Mouse (Mus musculus): ENCODE results near the gene Kctd3. TPM values are rescaled to one million over a fixed set of nuclear protein-coding genes. Genes with fewer than 3 reads are reported as not detected.

The Kctd3 gene
- polyA plus RNA-seq (2016; fragmentation: Nextera tagmentation; extraction: Ambion mirVana): 28.1 and 31.0 TPM in 2 replicates

GRCm38 (mm10) chr1:189007239-189007979 is at the start of gene Kctd3:
Kctd3 (minus strand) TSS chr1:189007841.
- Histone ChIP-seq H3K4me3 (peak within 1 kb of the TSS; percentile 86), H3K4me1 (peaks cover 26% of the 10 kb centered on the region), H3K27me3 (replicated peaks; ENCODE audit: low read depth, poor library complexity, severe bottlenecking) (peaks cover 3% of the 10 kb centered on the region; the same call in 1 of the 2 replicates), H3K36me3 (replicated peaks) (peaks cover 15% of the 10 kb centered on the region), H3K27ac (replicated peaks) (peak within 1 kb of the TSS; percentile 95), H3K9me3 (no peaks in the 10 kb centered on the region)
- WGBS: under 1% methylated on average over 74 of the region's 74 CpGs
- peak; percentile 97 for DNase-seq (ENCODE audit: low spot score)

DNA sequence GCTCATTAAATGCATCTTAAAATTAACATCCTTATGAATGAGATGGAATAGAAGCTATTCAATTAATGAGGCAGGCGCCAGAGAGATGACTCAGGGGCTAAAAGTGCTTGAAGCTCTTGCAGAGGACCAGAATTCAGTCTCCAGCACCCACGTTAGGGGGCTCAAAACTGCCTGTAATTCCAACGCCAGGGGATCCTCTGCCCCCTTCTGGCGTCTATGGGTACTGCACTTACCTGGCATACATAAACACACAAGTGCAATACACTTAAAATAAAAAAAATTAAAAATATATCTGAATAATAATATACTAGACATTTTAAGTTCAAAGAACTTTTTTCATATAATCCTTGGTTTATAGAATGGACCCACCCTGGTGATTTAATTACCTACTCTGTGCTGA is 49.8 kb upstream of the Kctd3 start:
- no peaks in the 10 kb centered on the region for H3K27me3 ChIP-seq (replicated peaks; ENCODE audit: low read depth, poor library complexity, severe bottlenecking)
- H3K9me3 ChIP-seq: no peaks in the 10 kb centered on the region
- H3K4me1 ChIP-seq: no peaks in the 10 kb centered on the region
- no peak overlapping the region for H3K4me3 ChIP-seq
- no peaks in the 10 kb centered on the region for H3K36me3 ChIP-seq (replicated peaks)
- H3K27ac ChIP-seq (replicated peaks): no peak overlapping the region
- no peak for DNase-seq (ENCODE audit: low spot score)
- 57% methylated on average over 4 of the region's 4 CpGs for WGBS

DNA sequence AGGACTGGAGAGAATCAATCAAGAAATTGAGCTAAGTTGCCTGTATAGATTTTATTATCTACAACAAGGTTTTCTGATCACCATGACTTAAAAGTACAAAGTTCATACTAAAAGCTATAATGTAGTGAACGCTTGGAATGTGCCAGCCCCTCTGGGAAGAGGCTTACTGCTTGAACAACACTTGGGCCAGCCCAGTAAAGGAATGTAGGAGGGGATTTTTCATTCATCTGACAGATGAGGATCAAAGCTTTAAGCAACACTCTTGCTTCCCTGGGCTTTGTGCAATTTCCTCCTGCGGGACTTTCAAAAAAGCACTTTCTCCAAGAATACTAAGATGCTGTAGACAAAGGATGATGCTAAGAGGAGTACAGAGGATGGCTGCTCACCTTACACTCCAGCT is 48.3 kb upstream of the Kctd3 start:
- Histone ChIP-seq H3K27ac (replicated peaks) (no peak overlapping the region), H3K9me3 (no peaks in the 10 kb centered on the region), H3K4me1 (no peaks in the 10 kb centered on the region), H3K27me3 (replicated peaks; ENCODE audit: low read depth, poor library complexity, severe bottlenecking) (no peaks in the 10 kb centered on the region), H3K4me3 (no peak overlapping the region), H3K36me3 (replicated peaks) (no peaks in the 10 kb centered on the region)
- DNase-seq (ENCODE audit: low spot score): no peak
- WGBS: 69% methylated on average over 2 of the region's 2 CpGs

- no peaks in the 10 kb centered on the region for H3K9me3 ChIP-seq
- no peak for DNase-seq (ENCODE audit: low spot score)
- no peaks in the 10 kb centered on the region for H3K36me3 ChIP-seq (replicated peaks)
- H3K4me3 ChIP-seq: no peak overlapping the region
- H3K4me1 ChIP-seq: no peaks in the 10 kb centered on the region
- no peaks in the 10 kb centered on the region for H3K27me3 ChIP-seq (replicated peaks; ENCODE audit: low read depth, poor library complexity, severe bottlenecking)
- WGBS: 90% methylated on average over 8 of the region's 8 CpGs
- H3K27ac ChIP-seq (replicated peaks): no peak overlapping the region
Measured at GRCm38 (mm10) chr1:189054941-189055551, 47.4 kb upstream of the Kctd3 start.

DNA sequence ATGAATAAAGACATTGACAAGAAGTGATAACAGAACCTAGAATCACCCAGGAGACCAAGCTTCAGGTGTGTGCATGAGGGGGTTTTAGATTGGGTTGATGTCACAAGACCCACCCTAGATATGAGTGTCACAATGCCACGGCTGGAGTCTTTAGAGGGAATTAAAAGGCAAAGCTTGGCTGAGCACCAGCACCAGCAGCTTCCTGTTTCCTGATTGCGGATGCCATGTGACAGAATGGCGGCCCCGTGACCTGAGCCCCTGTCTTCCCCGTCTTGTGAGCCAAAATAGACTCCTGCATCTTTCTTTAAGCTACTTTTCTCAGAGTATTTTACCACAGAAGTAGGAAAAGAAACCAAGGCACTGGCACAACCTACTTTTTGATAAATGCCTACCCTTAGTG is 46.5 kb upstream of the Kctd3 start:
- WGBS: 72% methylated on average over 5 of the region's 5 CpGs
- Histone ChIP-seq H3K4me3 (no peak overlapping the region), H3K36me3 (replicated peaks) (no peaks in the 10 kb centered on the region), H3K27me3 (replicated peaks; ENCODE audit: low read depth, poor library complexity, severe bottlenecking) (no peaks in the 10 kb centered on the region), H3K4me1 (no peaks in the 10 kb centered on the region), H3K9me3 (no peaks in the 10 kb centered on the region), H3K27ac (replicated peaks) (no peak overlapping the region)
- no peak for DNase-seq (ENCODE audit: low spot score)

GRCm38 (mm10) chr1:189052189-189052588 is 44.5 kb upstream of the Kctd3 start:
- DNase-seq (ENCODE audit: low spot score): no peak
- Histone ChIP-seq H3K27ac (replicated peaks) (no peak overlapping the region), H3K4me3 (no peak overlapping the region), H3K36me3 (replicated peaks) (no peaks in the 10 kb centered on the region), H3K4me1 (no peaks in the 10 kb centered on the region), H3K9me3 (no peaks in the 10 kb centered on the region), H3K27me3 (replicated peaks; ENCODE audit: low read depth, poor library complexity, severe bottlenecking) (no peaks in the 10 kb centered on the region)
- 83% methylated on average over 4 of the region's 4 CpGs for WGBS

GRCm38 (mm10) chr1:189050122-189050521 is 42.5 kb upstream of the Kctd3 start:
- Histone ChIP-seq H3K36me3 (replicated peaks) (no peaks in the 10 kb centered on the region), H3K27me3 (replicated peaks; ENCODE audit: low read depth, poor library complexity, severe bottlenecking) (no peaks in the 10 kb centered on the region), H3K27ac (replicated peaks) (no peak overlapping the region), H3K9me3 (no peaks in the 10 kb centered on the region), H3K4me1 (no peaks in the 10 kb centered on the region), H3K4me3 (no peak overlapping the region)
- 84% methylated on average over 3 of the region's 3 CpGs for WGBS
- no peak for DNase-seq (ENCODE audit: low spot score)

GRCm38 (mm10) chr1:189048331-189048730 is 40.7 kb upstream of the Kctd3 start:
- Histone ChIP-seq H3K36me3 (replicated peaks) (no peaks in the 10 kb centered on the region), H3K4me1 (no peaks in the 10 kb centered on the region), H3K27me3 (replicated peaks; ENCODE audit: low read depth, poor library complexity, severe bottlenecking) (no peaks in the 10 kb centered on the region), H3K4me3 (no peak overlapping the region), H3K9me3 (no peaks in the 10 kb centered on the region), H3K27ac (replicated peaks) (no peak overlapping the region)
- DNase-seq (ENCODE audit: low spot score): no peak
- 89% methylated on average over 2 of the region's 2 CpGs for WGBS

GRCm38 (mm10) chr1:189047918-189048317 is 40.3 kb upstream of the Kctd3 start:
- WGBS: 89% methylated on average over 3 of the region's 3 CpGs
- Histone ChIP-seq H3K27me3 (replicated peaks; ENCODE audit: low read depth, poor library complexity, severe bottlenecking) (no peaks in the 10 kb centered on the region), H3K9me3 (no peaks in the 10 kb centered on the region), H3K4me3 (no peak overlapping the region), H3K4me1 (no peaks in the 10 kb centered on the region), H3K36me3 (replicated peaks) (no peaks in the 10 kb centered on the region), H3K27ac (replicated peaks) (no peak overlapping the region)
- no peak for DNase-seq (ENCODE audit: low spot score)

GRCm38 (mm10) chr1:189046831-189047230 is 39.2 kb upstream of the Kctd3 start:
- Histone ChIP-seq H3K27me3 (replicated peaks; ENCODE audit: low read depth, poor library complexity, severe bottlenecking) (no peaks in the 10 kb centered on the region), H3K9me3 (no peaks in the 10 kb centered on the region), H3K36me3 (replicated peaks) (no peaks in the 10 kb centered on the region), H3K27ac (replicated peaks) (no peak overlapping the region), H3K4me3 (no peak overlapping the region), H3K4me1 (no peaks in the 10 kb centered on the region)
- 85% methylated on average over 3 of the region's 3 CpGs for WGBS
- DNase-seq (ENCODE audit: low spot score): no peak

DNA sequence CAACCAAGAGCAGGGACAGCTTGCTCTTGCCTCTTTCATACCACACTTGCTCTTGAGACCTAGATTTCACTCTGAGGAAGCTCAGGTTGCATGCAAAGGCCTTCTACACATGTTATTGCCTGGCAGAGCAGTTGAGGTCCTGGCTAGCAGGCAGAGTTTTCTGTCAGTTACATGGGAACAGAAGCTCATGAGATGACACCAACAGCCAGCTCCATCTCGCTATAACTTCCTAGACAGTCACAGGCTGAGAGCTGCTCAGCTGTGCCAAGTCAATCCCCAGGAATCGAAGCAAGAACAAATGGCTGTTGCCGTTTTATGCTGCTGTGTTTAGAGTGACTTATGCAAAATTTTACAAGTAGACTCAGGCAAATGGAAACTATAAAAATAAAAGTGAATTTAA is 38.7 kb upstream of the Kctd3 start:
- H3K36me3 ChIP-seq (replicated peaks): no peaks in the 10 kb centered on the region
- DNase-seq (ENCODE audit: low spot score): no peak
- no peaks in the 10 kb centered on the region for H3K9me3 ChIP-seq
- 88% methylated on average over 3 of the region's 3 CpGs for WGBS
- no peak overlapping the region for H3K27ac ChIP-seq (replicated peaks)
- no peaks in the 10 kb centered on the region for H3K4me1 ChIP-seq
- no peaks in the 10 kb centered on the region for H3K27me3 ChIP-seq (replicated peaks; ENCODE audit: low read depth, poor library complexity, severe bottlenecking)
- H3K4me3 ChIP-seq: no peak overlapping the region

- H3K27ac ChIP-seq (replicated peaks): no peak overlapping the region
- H3K9me3 ChIP-seq: no peaks in the 10 kb centered on the region
- H3K27me3 ChIP-seq (replicated peaks; ENCODE audit: low read depth, poor library complexity, severe bottlenecking): no peaks in the 10 kb centered on the region
- WGBS: 83% methylated on average over 12 of the region's 12 CpGs
- no peak for DNase-seq (ENCODE audit: low spot score)
- no peaks in the 10 kb centered on the region for H3K4me1 ChIP-seq
- no peaks in the 10 kb centered on the region for H3K36me3 ChIP-seq (replicated peaks)
- no peak overlapping the region for H3K4me3 ChIP-seq
Measured at GRCm38 (mm10) chr1:189041261-189041660, 33.6 kb upstream of the Kctd3 start.

- Histone ChIP-seq H3K4me1 (no peaks in the 10 kb centered on the region), H3K27me3 (replicated peaks; ENCODE audit: low read depth, poor library complexity, severe bottlenecking) (no peaks in the 10 kb centered on the region), H3K36me3 (replicated peaks) (no peaks in the 10 kb centered on the region), H3K4me3 (no peak overlapping the region), H3K27ac (replicated peaks) (no peak overlapping the region), H3K9me3 (no peaks in the 10 kb centered on the region)
- no peak for DNase-seq (ENCODE audit: low spot score)
- WGBS: 93% methylated on average over 5 of the region's 5 CpGs
Measured at GRCm38 (mm10) chr1:189039348-189039747, 31.7 kb upstream of the Kctd3 start.
